Mouse (Mus musculus) T-helper 17 cell (primary cell): ENCODE measurements at regions not wholly inside any gene's neighbourhood (a gene's known extent, or its start where the extent isn't known, plus 50 kb on each side); places are given as distances from the start of the nearest gene placed in this dataset.

Source experiments
- in situ Hi-C, 2 experiments: fragments of 300-600 bp; cut with MboI, MseI; formaldehyde crosslinking; loops; 1 replicate in 1 of 2; 2 replicates in 1 of 2; pipeline ENCODE4 v1.15.1; 2025; ENCODE audit warnings: high pct_unique_total_duplicates in 2 of 2

GRCm38 (mm10) chr12:106128944-106129724 lies 119.1 kb downstream of the Vrk1 start:
- in situ Hi-C loops: loop anchor here in 1 of 2 experiments (10.0 kb wide), 1 partner anchor 566 kb away; no protein-coding TSS in a partner anchor

GRCm38 (mm10) chr12:106130071-106130676 lies 120.1 kb downstream of the Vrk1 start:
- in situ Hi-C loops: no loop called here

GRCm38 (mm10) chr12:106132715-106133114 lies 122.7 kb downstream of the Vrk1 start:
- in situ Hi-C loops: no loop called here

GRCm38 (mm10) chr12:106138466-106138865 lies 128.4 kb downstream of the Vrk1 start:
- in situ Hi-C loops: no loop called here

- in situ Hi-C loops: no loop called here
Measured at GRCm38 (mm10) chr12:106139491-106139890, 129.5 kb downstream of the Vrk1 start.

- in situ Hi-C loops: no loop called here
Measured at GRCm38 (mm10) chr12:106139927-106140326, 129.9 kb downstream of the Vrk1 start.

- in situ Hi-C loops: no loop called here
Measured at GRCm38 (mm10) chr12:106140671-106141070, 130.6 kb downstream of the Vrk1 start.

GRCm38 (mm10) chr12:106143548-106143947 lies 133.5 kb downstream of the Vrk1 start:
- in situ Hi-C loops: no loop called here

GRCm38 (mm10) chr12:106156837-106157236 lies 146.8 kb downstream of the Vrk1 start:
- in situ Hi-C loops: no loop called here

GRCm38 (mm10) chr12:106157827-106158226 lies 147.8 kb downstream of the Vrk1 start:
- in situ Hi-C loops: no loop called here

- in situ Hi-C loops: no loop called here
Measured at GRCm38 (mm10) chr12:106158620-106159019, 148.6 kb downstream of the Vrk1 start.

GRCm38 (mm10) chr12:106171301-106171700 lies 161.3 kb downstream of the Vrk1 start:
- in situ Hi-C loops: no loop called here

- in situ Hi-C loops: no loop called here
Measured at GRCm38 (mm10) chr12:106173211-106173610, 163.2 kb downstream of the Vrk1 start.

GRCm38 (mm10) chr12:106174070-106174980 lies 164.3 kb downstream of the Vrk1 start:
- in situ Hi-C loops: no loop called here

- in situ Hi-C loops: no loop called here
Measured at GRCm38 (mm10) chr12:106174981-106175700, 165.1 kb downstream of the Vrk1 start.

GRCm38 (mm10) chr12:106177302-106177701 lies 167.3 kb downstream of the Vrk1 start:
- in situ Hi-C loops: no loop called here

- in situ Hi-C loops: no loop called here
Measured at GRCm38 (mm10) chr12:106177861-106178260, 167.8 kb downstream of the Vrk1 start.

- in situ Hi-C loops: no loop called here
Measured at GRCm38 (mm10) chr12:106178688-106179205, 168.7 kb downstream of the Vrk1 start.

- in situ Hi-C loops: no loop called here
Measured at GRCm38 (mm10) chr12:106182923-106183322, 172.9 kb downstream of the Vrk1 start.

GRCm38 (mm10) chr12:106183973-106184372 lies 173.9 kb downstream of the Vrk1 start:
- in situ Hi-C loops: no loop called here
